Mouse (Mus musculus) A20 (cell line): ENCODE data around the gene Slc3a2.

Experiments
- DNase-seq: peaks from one replicate; pipeline ENCODE4 v3.0.0-alpha.2; 2011; ENCODE audit warnings: low read depth, low spot score

Slc3a2 gene

GRCm38 (mm10) chr19:8727495-8728114 lies 4.4 kb upstream of the Slc3a2 start:
- peak; percentile 64 for DNase-seq

GRCm38 (mm10) chr19:8726609-8727390 lies 3.6 kb upstream of the Slc3a2 start:
- DNase-seq, result no peak

- no peak for DNase-seq
Measured at GRCm38 (mm10) chr19:8725081-8725613, 2.0 kb upstream of the Slc3a2 start.

GRCm38 (mm10) chr19:8724392-8724791 lies 1.2 kb upstream of the Slc3a2 start:
- no peak for DNase-seq

- DNase-seq, result no peak
Measured at GRCm38 (mm10) chr19:8723574-8724346, 591 bp upstream of the Slc3a2 start.

GRCm38 (mm10) chr19:8722559-8722906 lies 636 bp downstream of the Slc3a2 start:
- no peak for DNase-seq

- peak; percentile 26 for DNase-seq
Measured at GRCm38 (mm10) chr19:8722021-8722420, 1.1 kb downstream of the Slc3a2 start.

GRCm38 (mm10) chr19:8721378-8721777 lies 1.8 kb downstream of the Slc3a2 start:
- DNase-seq, result no peak

GRCm38 (mm10) chr19:8719037-8719436 lies 4.1 kb downstream of the Slc3a2 start:
- DNase-seq, result peak; percentile 60

GRCm38 (mm10) chr19:8718357-8718756 lies 4.8 kb downstream of the Slc3a2 start:
- peak; percentile 89 for DNase-seq

- DNase-seq, result no peak
Measured at GRCm38 (mm10) chr19:8716767-8717475, 6.2 kb downstream of the Slc3a2 start.

- peak; percentile 93 for DNase-seq
Measured at GRCm38 (mm10) chr19:8715868-8716766, 7.1 kb downstream of the Slc3a2 start.

GRCm38 (mm10) chr19:8714653-8715481 lies 8.3 kb downstream of the Slc3a2 start:
- DNase-seq, result peak; percentile 58

GRCm38 (mm10) chr19:8713997-8714652 lies 9.0 kb downstream of the Slc3a2 start:
- DNase-seq, result peak; percentile 88

GRCm38 (mm10) chr19:8713306-8713996 lies 9.7 kb downstream of the Slc3a2 start:
- DNase-seq, result peak; percentile 96

- peak; percentile 90 for DNase-seq
Measured at GRCm38 (mm10) chr19:8712870-8713305, 10.3 kb downstream of the Slc3a2 start.

GRCm38 (mm10) chr19:8711949-8712869 lies 11.0 kb downstream of the Slc3a2 start:
- peak; percentile 83 for DNase-seq
